Mouse (Mus musculus): ENCODE data around the gene Gsc2. TPM values are rescaled to one million over a fixed set of nuclear protein-coding genes. Genes with fewer than 3 reads are reported as not detected.

The Gsc2 gene
- total RNA-seq, 2 experiments from 2014 or later = not detected

DNA sequence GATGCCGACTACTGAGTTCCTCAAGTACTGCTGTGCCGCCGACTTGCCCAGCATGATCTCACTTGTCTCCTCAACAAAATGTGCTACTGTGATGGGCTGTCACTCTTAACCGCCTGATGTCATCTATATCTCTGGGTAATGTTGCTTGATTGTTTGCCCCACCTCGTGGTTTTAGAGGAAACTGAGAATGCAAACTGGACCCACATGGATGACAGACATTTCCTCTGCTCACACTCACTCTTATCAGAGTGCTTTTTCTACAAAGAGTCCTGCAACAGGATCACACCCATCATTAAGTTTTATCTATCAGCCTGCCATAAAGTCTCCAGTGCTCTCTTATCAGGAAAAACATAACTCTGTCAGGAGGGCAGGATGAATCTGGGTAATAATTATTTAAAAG lies 43.6 kb downstream of the Gsc2 start:
- no peak for DNase-seq
- intact Hi-C loops (cut with DNase I) = no loop called here

GRCm38 (mm10) chr16:17865770-17866169 lies 49.1 kb downstream of the Gsc2 start:
- intact Hi-C loops (cut with DNase I) = no loop called here
- DNase-seq = no peak

- DNase-seq = no peak
- intact Hi-C loops (cut with DNase I) = no loop called here
These were observed 49.6 kb downstream of the Gsc2 start for GRCm38 (mm10) chr16:17865293-17865692.

Other genes with a start within 250 kb of the Gsc2 start
- 10 to 100 TPM; 26.2 to 26.6 TPM for gene Med15, start 182.2 kb downstream of the Gsc2 start, total RNA-seq (2021)
- 10 to 100 TPM; 17.2 to 20.2 TPM for gene Klhl22, start 155.4 kb downstream of the Gsc2 start, total RNA-seq (2021)
- 1 to 10 TPM; 4.5 to 4.9 TPM for gene Scarf2, start 117.8 kb downstream of the Gsc2 start, total RNA-seq (2021)
- not detected for gene B830017H08Rik, start 81.9 kb downstream of the Gsc2 start, total RNA-seq (2021)
- gene Car15, start 76.7 kb downstream of the Gsc2 start, total RNA-seq (2021) = 1 to 10 TPM; 2.1 TPM
- under 1 TPM; 0.16 to 0.17 TPM for gene Gm20518, start 23.4 kb downstream of the Gsc2 start, total RNA-seq (2021)
- gene Tssk1, start 20.8 kb downstream of the Gsc2 start, total RNA-seq (2021) = under 1 TPM; 0.11 to 0.14 TPM
- 10 to 100 TPM; 47.3 to 48.6 TPM for gene Dgcr2, start 16.5 kb downstream of the Gsc2 start, total RNA-seq (2021)
- gene Tssk2, start 16.4 kb downstream of the Gsc2 start, total RNA-seq (2021) = not detected
- 10 to 100 TPM in 1 of 2 experiments, 1 to 10 TPM in 1; 8.7 to 10.6 TPM for gene Ess2, start 3.7 kb downstream of the Gsc2 start, total RNA-seq (2021)
- 10 to 100 TPM in 1 of 2 experiments, 1 to 10 TPM in 1; 5.9 to 13.9 TPM for gene Slc25a1, start 13.2 kb upstream of the Gsc2 start, total RNA-seq (2021)
- gene Vpreb2, start 65.4 kb upstream of the Gsc2 start, total RNA-seq (2021) = not detected
- 10 to 100 TPM; 43.2 to 44.0 TPM for gene Dgcr6, start 137.8 kb upstream of the Gsc2 start, total RNA-seq (2021)
- gene Prodh, start 175.1 kb upstream of the Gsc2 start, total RNA-seq (2021) = 10 to 100 TPM; 23.6 to 28.4 TPM
- 1 to 10 TPM; 2.1 to 6.0 TPM for gene Rtn4r, start 212.6 kb upstream of the Gsc2 start, total RNA-seq (2021)

All from heart, postnatal 36 days (tissue).